Mouse (Mus musculus) megakaryocyte, embryonic 14.5 days (primary cell): ENCODE data around the gene Obp2b.

Experiments
- FLI1 ChIP-seq: IDR thresholded peaks from 2 replicates; pipeline ENCODE4 v1.6.1; 2012; ENCODE audit warnings: low read length, inconsistent platforms, mixed read lengths
- GATA1 ChIP-seq: IDR thresholded peaks from 3 replicates; pipeline ENCODE4 v1.6.1; 2012; ENCODE audit warnings: mixed read lengths, low read length, inconsistent platforms, borderline replicate concordance

- no peak for TF ChIP-seq GATA1
- no peak for TF ChIP-seq FLI1
Measured at GRCm38 (mm10) chr2:25765269-25765668, 28.5 kb downstream of the Obp2b start, which contains the start of gene Lcn3.
